Mouse (Mus musculus) layer of hippocampus, adult 6 months (tissue): ENCODE data around the gene Anapc15. TPM values are rescaled to one million over a fixed set of nuclear protein-coding genes. Genes with fewer than 3 reads are reported as not detected.

Experiments
- long read RNA-seq, 2 experiments: library from polyadenylated mRNA; unstranded; transcript quantifications; one replicate each; pipeline ENCODE4 v2.0.0; 2019 to 2020
- microRNA-seq: library from miRNA; unstranded; fragments of <30 nt; microRNA quantifications from one replicate; pipeline ENCODE4 v1.2.0, GENCODE M21; 2020
- polyA plus RNA-seq: library from polyadenylated mRNA; unstranded; fragments of <200 nt; fragmentation: Nextera tagmentation; gene quantifications from 2 replicates; pipeline ENCODE4 v1.2.3, GENCODE M21; 2021

Anapc15 gene
- polyA plus RNA-seq, result 26.6 and 27.6 TPM in 2 replicates
- long read RNA-seq, experiment 1, transcript Anapc15-210 (6 exons, 3,103 nt), result major isoform, 5 of 26 reads
- long read RNA-seq, experiment 1, partial matches to known transcripts, result 5 of 26 reads
- long read RNA-seq, experiment 1, other reads (novel, unspliced or antisense), result 11 of 26 reads
- long read RNA-seq, experiment 2, transcript Anapc15-201 (5 exons, 937 nt), result major isoform, 19 of 58 reads
- long read RNA-seq, experiment 2, transcript Anapc15-210 (6 exons, 3,103 nt), result minor isoform, 8 of 58 reads
- long read RNA-seq, experiment 2, partial matches to known transcripts, result 11 of 58 reads
- long read RNA-seq, experiment 2, other reads (novel, unspliced or antisense), result 19 of 58 reads

GRCm38 (mm10) chr7:101863415-101863814 is at the start of gene Anapc15:
TSS of gene Anapc15 (plus strand) at chr7:101863715.

DNA sequence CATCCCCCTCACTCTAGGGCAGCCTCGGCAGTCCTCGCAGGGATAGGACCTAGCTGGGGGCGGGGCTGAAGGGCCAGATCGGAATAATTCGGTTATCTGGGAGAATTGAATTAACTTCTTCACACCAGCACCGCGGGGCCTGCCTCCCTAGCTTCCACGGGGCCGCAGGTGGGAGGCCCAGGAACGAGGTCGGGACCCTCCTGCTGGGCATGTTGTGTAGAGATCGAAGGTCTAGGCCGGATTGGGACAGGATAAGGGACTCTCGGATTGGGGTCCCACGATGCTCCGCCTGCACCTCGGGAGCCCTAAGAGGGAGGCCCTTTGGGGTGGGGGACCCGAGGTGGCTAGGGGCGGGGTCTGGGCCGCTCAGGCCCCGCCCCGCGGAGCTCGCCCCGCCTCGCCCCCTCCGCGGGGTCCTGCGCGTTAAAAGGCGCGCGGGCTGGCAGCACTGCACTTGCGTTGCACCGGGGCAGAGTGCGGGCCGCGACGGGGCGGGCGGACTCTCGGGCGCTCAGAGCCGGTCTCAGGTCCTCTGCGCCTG is 45.6 kb upstream of the Anapc15 start, which contains the start of gene Phox2a:
TSS of gene Phox2a (plus strand) at position 453 of the 541 bp plus-strand sequence.

DNA sequence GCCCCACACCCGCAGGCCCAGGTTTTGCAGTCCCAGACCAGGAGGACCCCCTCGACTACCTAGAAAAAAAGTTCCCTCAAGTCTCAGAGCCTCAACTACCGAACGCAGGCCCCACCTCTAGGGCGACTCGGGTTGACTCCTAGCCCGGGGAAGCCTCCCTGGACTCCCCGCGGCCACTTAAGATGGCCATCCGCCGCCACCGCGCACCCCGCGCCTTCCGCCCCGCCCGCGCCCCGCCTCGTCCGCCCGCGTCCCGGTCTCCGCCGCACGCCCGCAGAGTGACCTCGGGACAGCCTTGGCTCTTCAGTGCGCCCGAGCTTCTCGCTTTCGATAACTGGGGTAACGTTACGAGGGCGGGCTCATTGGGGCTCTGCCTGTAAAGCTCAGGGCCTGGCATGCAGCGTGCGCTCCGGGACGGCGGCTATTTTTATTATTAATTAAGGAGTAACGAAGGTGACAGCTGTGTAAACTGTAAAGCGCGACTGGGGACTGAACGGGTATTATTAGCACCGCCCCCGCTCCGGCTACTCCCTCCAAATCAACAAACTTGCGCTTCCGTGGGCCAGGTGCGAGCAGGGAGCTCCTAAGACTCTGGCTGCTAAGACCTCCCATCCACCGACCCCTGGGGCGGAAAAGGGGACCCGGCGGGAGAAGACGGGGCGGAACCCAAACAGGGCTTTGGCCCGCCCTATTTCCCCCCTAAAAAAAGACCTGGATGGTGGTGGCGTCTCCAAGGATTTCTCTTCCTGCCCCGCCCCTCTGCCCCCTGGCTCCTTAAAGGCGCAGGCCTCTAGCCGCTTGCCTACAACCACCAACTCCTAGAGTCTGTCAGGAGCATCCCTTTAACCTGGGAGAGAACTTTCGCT is 25.7 kb upstream of the Anapc15 start, which contains the start of gene Inppl1:
TSS of gene Inppl1 (minus strand) at position 624 of the 866 bp plus-strand sequence.

DNA sequence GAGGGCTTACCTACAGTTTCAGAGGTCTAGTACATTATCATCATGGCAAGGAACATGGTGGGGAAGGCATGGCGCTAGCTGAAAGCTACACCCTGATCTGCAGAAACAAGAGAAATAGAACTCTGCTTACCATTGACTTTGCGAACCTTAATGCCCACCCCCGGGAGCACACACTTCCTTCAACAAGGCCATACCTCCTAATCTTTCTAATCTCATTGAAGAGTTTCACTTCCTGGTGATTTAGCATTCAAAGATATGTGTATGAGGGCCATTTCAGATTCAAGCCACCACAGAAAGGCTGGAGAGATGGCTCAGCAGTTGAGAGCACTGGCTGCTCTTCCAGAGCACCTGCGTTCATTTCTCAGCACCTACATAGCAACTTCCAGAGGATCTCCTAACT is 6.4 kb upstream of the Anapc15 start, which contains the start of gene Folr2:
TSS of gene Folr2 (minus strand) at position 101 of the 400 bp plus-strand sequence.

GRCm38 (mm10) chr7:101870629-101871028 is 7.1 kb downstream of the Anapc15 start, which contains the start of gene Folr1:
TSS of gene Folr1 (minus strand) at chr7:101870788.

GRCm38 (mm10) chr7:101905561-101906286 is 42.2 kb downstream of the Anapc15 start, which contains the start of gene Lamtor1:
TSS of gene Lamtor1 (plus strand) at chr7:101905904.

DNA sequence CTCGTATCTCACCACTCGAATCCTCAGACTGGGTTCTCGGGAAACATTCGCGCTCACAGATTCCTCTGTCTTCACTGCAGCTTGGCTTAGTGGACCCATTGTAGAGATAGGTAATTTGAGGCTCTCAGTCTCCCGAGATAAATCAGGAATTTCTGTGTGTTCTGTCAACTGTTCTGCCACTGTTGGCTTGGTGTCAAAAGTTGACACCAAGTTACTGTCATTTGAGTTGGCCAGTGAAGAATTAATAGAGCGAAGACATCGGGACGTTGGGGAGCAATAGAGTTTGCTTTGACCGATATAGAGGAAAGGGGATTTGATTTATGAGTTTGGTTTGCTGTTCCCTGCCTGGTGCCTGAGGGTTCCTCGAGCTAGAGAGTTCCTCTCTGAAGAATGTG is 42.8 kb downstream of the Anapc15 start, which contains the start of gene Tomt:
TSS of gene Tomt (minus strand) at position 73 of the 395 bp plus-strand sequence.

DNA sequence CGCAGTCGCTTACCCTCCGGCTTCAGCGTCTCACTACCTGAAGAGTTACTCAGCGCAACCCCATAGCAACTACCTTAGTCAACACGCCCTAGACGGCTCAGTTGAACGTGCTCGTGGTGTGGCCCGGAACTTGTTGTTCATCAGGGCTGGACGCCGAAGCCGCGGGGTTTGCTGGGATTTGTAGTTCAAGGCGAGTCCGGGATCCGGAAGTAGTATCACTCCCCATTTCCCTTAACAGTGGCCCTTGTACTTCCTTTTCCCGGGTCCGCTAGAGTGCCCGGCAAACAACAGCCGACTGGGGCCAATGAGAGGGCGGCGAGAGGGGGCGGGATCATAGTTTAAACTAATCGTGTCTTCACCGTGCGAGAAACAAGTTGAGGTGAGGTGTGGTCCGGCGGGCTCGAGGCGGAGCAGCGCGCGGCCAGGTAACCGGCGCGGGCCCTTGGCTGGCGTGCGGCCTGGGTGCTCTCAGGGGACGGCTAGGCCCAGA is 70.3 kb downstream of the Anapc15 start, which contains the start of the genes Lrrc51 and Numa1:
TSS of gene Lrrc51 (minus strand) at position 145 of the 490 bp plus-strand sequence.
TSS of gene Numa1 (plus strand) at position 361 of the 490 bp plus-strand sequence.

Small RNA genes lying within 50 kb of the gene (microRNA-seq; reads per million reads assigned to microRNA genes)
- not detected for gene Gm22655

Other genes starting within 250 kb of the Anapc15 start
- gene Clpb, start 200.1 kb upstream of the Anapc15 start, polyA plus RNA-seq, result 57.2 and 63.6 TPM in 2 replicates
- not detected in 2 replicates for gene Phox2a, start 45.4 kb upstream of the Anapc15 start, polyA plus RNA-seq
- gene Inppl1, start 25.5 kb upstream of the Anapc15 start, polyA plus RNA-seq, result 2.2 and 2.9 TPM in 2 replicates
- 0.78 and 0.93 TPM in 2 replicates for gene Folr2, start 6.5 kb upstream of the Anapc15 start, polyA plus RNA-seq
- gene Folr1, start 7.1 kb downstream of the Anapc15 start, polyA plus RNA-seq, result 7.6 and 132 TPM in 2 replicates
- gene Lamtor1, start 42.2 kb downstream of the Anapc15 start, polyA plus RNA-seq, result 224 and 235 TPM in 2 replicates
- not detected in 2 replicates for gene Tomt, start 42.6 kb downstream of the Anapc15 start, polyA plus RNA-seq
- 13.0 and 24.4 TPM in 2 replicates for gene Lrrc51, start 70.2 kb downstream of the Anapc15 start, polyA plus RNA-seq
- 25.8 and 31.2 TPM in 2 replicates for gene Numa1, start 70.4 kb downstream of the Anapc15 start, polyA plus RNA-seq
- gene Il18bp, start 155.0 kb downstream of the Anapc15 start, polyA plus RNA-seq, result 0.60 and 1.5 TPM in 2 replicates
- gene Rnf121, start 201.8 kb downstream of the Anapc15 start, polyA plus RNA-seq, result 18.0 and 19.2 TPM in 2 replicates
- gene Xndc1, start 201.8 kb downstream of the Anapc15 start, polyA plus RNA-seq, result 2.4 and 3.1 TPM in 2 replicates
- gene Xntrpc, start 202.0 kb downstream of the Anapc15 start, polyA plus RNA-seq, result 0.09 and 0.13 TPM in 2 replicates
- not detected in 2 replicates for gene Trpc2, start 219.4 kb downstream of the Anapc15 start, polyA plus RNA-seq
- gene Art1, start 238.0 kb downstream of the Anapc15 start, polyA plus RNA-seq, result 0.10 and 0.11 TPM in 2 replicates
- not detected in 2 replicates for gene Art5, start 245.8 kb downstream of the Anapc15 start, polyA plus RNA-seq